Mouse (Mus musculus): ENCODE measurements around the gene Wnt7a. TPM values are rescaled to one million over a fixed set of nuclear protein-coding genes. Genes with fewer than 3 reads are reported as not detected.

Wnt7a gene
- total and polyA plus RNA-seq, 3 experiments, result not detected

GRCm38 (mm10) chr6:91371912-91372585, 39.1 kb downstream of the Wnt7a start:
- Histone ChIP-seq H3K79me2 (ENCODE audit: control insufficient read depth, insufficient read depth, low read length, poor library complexity) (no peaks in the 10 kb centered on the region), H3K27me3 (ENCODE audit: control insufficient read depth in 1 of 2, insufficient read depth in 2 of 2, low read length in 2 of 2) (peaks cover 0 to 5% of the 10 kb centered on the region in 2 experiments; a peak in 1 of 4 replicates), H3K9me3 (replicated peaks; ENCODE audit: insufficient read depth, low read length) (no peaks in the 10 kb centered on the region), H3K4me1 (ENCODE audit: control insufficient read depth in 1 of 2, insufficient read depth in 2 of 2, low read length in 2 of 2) (no peaks in the 10 kb centered on the region), H3K27ac (ENCODE audit: control insufficient read depth, low read depth, low read length) (no peak overlapping the region), H3K36me3 (ENCODE audit: control insufficient read depth in 1 of 2, insufficient read depth in 2 of 2, low read length in 2 of 2) (no peaks in the 10 kb centered on the region), H3K4me3 (ENCODE audit: control insufficient read depth in 1 of 2, insufficient read depth in 1 of 2, low read depth in 2 of 2, low read length in 2 of 2) (no peak overlapping the region), H3K9ac (ENCODE audit: control insufficient read depth, low read depth, low read length, poor library complexity, severe bottlenecking) (no peak overlapping the region)
- peak; percentile 60 for DNase-seq (ENCODE audit: low read depth, low spot score)
- TF ChIP-seq EP300 (IDR thresholded peaks at IDR 0.05; ENCODE audit: low read depth in 1 of 2, low read length in 2 of 2) (no peak), SIN3A (IDR thresholded peaks at IDR 0.05; ENCODE audit: low read length) (no peak)

- no peak for DNase-seq (ENCODE audit: low read depth, low spot score)
- no peaks in the 10 kb centered on the region for H3K9me3 ChIP-seq (replicated peaks; ENCODE audit: insufficient read depth, low read length)
- H3K9ac ChIP-seq (ENCODE audit: control insufficient read depth, low read depth, low read length, poor library complexity, severe bottlenecking), result no peak overlapping the region
- peaks cover 0 to 3% of the 10 kb centered on the region in 2 experiments; a peak in 2 of 4 replicates for H3K27me3 ChIP-seq (ENCODE audit: control insufficient read depth in 1 of 2, insufficient read depth in 2 of 2, low read length in 2 of 2)
- no peak overlapping the region for H3K27ac ChIP-seq (ENCODE audit: control insufficient read depth, low read depth, low read length)
- H3K4me3 ChIP-seq (ENCODE audit: control insufficient read depth in 1 of 2, insufficient read depth in 1 of 2, low read depth in 2 of 2, low read length in 2 of 2), result no peak overlapping the region
- H3K36me3 ChIP-seq (ENCODE audit: control insufficient read depth in 1 of 2, insufficient read depth in 2 of 2, low read length in 2 of 2), result no peaks in the 10 kb centered on the region
- H3K4me1 ChIP-seq (ENCODE audit: control insufficient read depth in 1 of 2, insufficient read depth in 2 of 2, low read length in 2 of 2), result no peaks in the 10 kb centered on the region
- TF ChIP-seq CHD1 (IDR thresholded peaks at IDR 0.05; ENCODE audit: low read depth, low read length), result no peak
- no peak for TF ChIP-seq ZMIZ1 (IDR thresholded peaks at IDR 0.05; ENCODE audit: low read depth, low read length)
- TF ChIP-seq MYC (IDR thresholded peaks at IDR 0.05; ENCODE audit: low read depth, low read length), result no peak
- TF ChIP-seq RAD21 (IDR thresholded peaks at IDR 0.05; ENCODE audit: low read depth, low read length), result no peak
- no peak for TF ChIP-seq BHLHE40 (IDR thresholded peaks at IDR 0.05; ENCODE audit: borderline replicate concordance, low read depth, low read length)
- TF ChIP-seq POLR2A (IDR thresholded peaks at IDR 0.05; ENCODE audit: control insufficient read depth in 1 of 2, insufficient read depth in 1 of 2, low read depth in 1 of 2, low read length in 2 of 2, poor library complexity in 1 of 2), result no peak
- TF ChIP-seq ZC3H11A (IDR thresholded peaks at IDR 0.05; ENCODE audit: low read depth, low read length), result no peak
- TF ChIP-seq TCF12 (IDR thresholded peaks at IDR 0.05; ENCODE audit: low read depth, low read length), result no peak
- no peak for TF ChIP-seq MAZ (IDR thresholded peaks at IDR 0.05; ENCODE audit: low read depth, low read length)
- TF ChIP-seq SIN3A (IDR thresholded peaks at IDR 0.05; ENCODE audit: low read length), result no peak
- no peak for TF ChIP-seq POLR2AphosphoS5 (IDR thresholded peaks at IDR 0.05; ENCODE audit: borderline replicate concordance, low read depth, low read length)
- no peak for TF ChIP-seq HCFC1 (IDR thresholded peaks at IDR 0.05; ENCODE audit: low read depth, low read length)
- TF ChIP-seq E2F4 (IDR thresholded peaks at IDR 0.05; ENCODE audit: borderline replicate concordance, low read depth, low read length), result no peak
- TF ChIP-seq USF1 (IDR thresholded peaks at IDR 0.05; ENCODE audit: low read depth, low read length), result no peak
- no peak for TF ChIP-seq USF2 (IDR thresholded peaks at IDR 0.05; ENCODE audit: borderline replicate concordance in 1 of 2, insufficient read depth in 1 of 2, low read depth in 1 of 2, low read length in 2 of 2)
- TF ChIP-seq EP300 (IDR thresholded peaks at IDR 0.05; ENCODE audit: low read depth in 1 of 2, low read length in 2 of 2), result no peak
- no peak for TF ChIP-seq CTCF (IDR thresholded peaks at IDR 0.05 in 2 of 3, conservative IDR thresholded peaks at IDR 0.05 in 1 of 3; ENCODE audit: control insufficient read depth in 1 of 3, insufficient read depth in 1 of 3, low read depth in 2 of 3, low read length in 3 of 3, poor library complexity in 1 of 3, severe bottlenecking in 1 of 3)
- TF ChIP-seq TAL1 (IDR thresholded peaks at IDR 0.05; ENCODE audit: low read length), result no peak
- H3K79me2 ChIP-seq (ENCODE audit: control insufficient read depth, insufficient read depth, low read length, poor library complexity), result no peaks in the 10 kb centered on the region
Measured at GRCm38 (mm10) chr6:91366781-91367180, 44.4 kb downstream of the Wnt7a start.

Measured in MEL (cell line).